Mouse (Mus musculus) embryonic facial prominence, embryonic 12.5 days (tissue): ENCODE measurements around the gene Elovl5. TPM values are rescaled to one million over a fixed set of nuclear protein-coding genes. Genes with fewer than 3 reads are reported as not detected.

Experiments
- ATAC-seq: fragments of 200-750 bp; cut with Nextera tagmentation; 2 replicates; pipeline ENCODE4 v1.8.0; 2017; ENCODE audit not compliant: insufficient number of reproducible peaks, insufficient read depth, low FRiP score, low TSS enrichment
- H3K27ac ChIP-seq: fragments of 300-500 bp; sonication (generic); 2 replicates; pipeline ENCODE4 v1.5.1; 2016; ENCODE audit warnings: mild to moderate bottlenecking
- H3K27me3 ChIP-seq: fragments of 300-500 bp; sonication (generic); 2 replicates; pipeline ENCODE4 v1.6.1; 2016; ENCODE audit warnings: mild to moderate bottlenecking, moderate library complexity
- H3K36me3 ChIP-seq: fragments of 300-500 bp; sonication (generic); 2 replicates; pipeline ENCODE4 v1.6.1; 2016; ENCODE audit warnings: mild to moderate bottlenecking
- H3K4me1 ChIP-seq: fragments of 300-500 bp; sonication (generic); 2 replicates; pipeline ENCODE4 v1.6.1; 2016
- H3K4me2 ChIP-seq: fragments of 300-500 bp; sonication (generic); replicated peaks from 2 replicates; pipeline ENCODE4 v1.6.1; 2016; ENCODE audit warnings: mild to moderate bottlenecking, moderate library complexity
- H3K4me3 ChIP-seq: fragments of 300-500 bp; sonication (generic); 2 replicates; pipeline ENCODE4 v1.5.1; 2016; ENCODE audit warnings: mild to moderate bottlenecking
- H3K9ac ChIP-seq: fragments of 300-500 bp; sonication (generic); 2 replicates; pipeline ENCODE4 v1.6.1; 2016; ENCODE audit warnings: mild to moderate bottlenecking, moderate library complexity
- H3K9me3 ChIP-seq: fragments of 300-500 bp; sonication (generic); 2 replicates; pipeline ENCODE4 v1.6.1; 2016; ENCODE audit warnings: mild to moderate bottlenecking, moderate library complexity
- WGBS: fragments of 180-500 bp; shearing (Covaris S2); methylation state at CpG from one replicate; pipeline ENCODE4 v1.1.7; 2016; 5-methylcytosine and 5-hydroxymethylcytosine counted together
- polyA plus RNA-seq: library from polyadenylated mRNA; unstranded; fragments of >200 nt; fragmentation: Nextera tagmentation; extraction: Ambion mirVana; gene quantifications from 2 replicates; pipeline ENCODE4 v1.2.1, GENCODE M21; 2016

Gene Elovl5
- polyA plus RNA-seq, 1 experiment from 2014 or later = 74.7 TPM

- H3K4me1 ChIP-seq = no peaks in the 10 kb centered on the region
- H3K27ac ChIP-seq = no peak overlapping the region
- H3K4me2 ChIP-seq = no peak overlapping the region
- H3K36me3 ChIP-seq = no peaks in the 10 kb centered on the region
- 59% methylated on average over 19 of the region's 19 CpGs for WGBS
- H3K9me3 ChIP-seq = no peaks in the 10 kb centered on the region
- H3K4me3 ChIP-seq = no peak overlapping the region
- no peaks in the 10 kb centered on the region for H3K27me3 ChIP-seq
- ATAC-seq = peak; percentile 80
- H3K9ac ChIP-seq = no peak overlapping the region
These were observed 89.2 kb downstream of the Elovl5 start for GRCm38 (mm10) chr9:78006209-78007001.

GRCm38 (mm10) chr9:78009382-78009781, 92.2 kb downstream of the Elovl5 start:
- no peaks in the 10 kb centered on the region for H3K4me1 ChIP-seq
- no peaks in the 10 kb centered on the region for H3K9me3 ChIP-seq
- WGBS = 90% methylated on average over 7 of the region's 7 CpGs
- H3K4me3 ChIP-seq = no peak overlapping the region
- no peaks in the 10 kb centered on the region for H3K36me3 ChIP-seq
- no peaks in the 10 kb centered on the region for H3K27me3 ChIP-seq
- no peak for ATAC-seq
- H3K9ac ChIP-seq = no peak overlapping the region
- no peak overlapping the region for H3K4me2 ChIP-seq
- no peak overlapping the region for H3K27ac ChIP-seq

- no peaks in the 10 kb centered on the region for H3K27me3 ChIP-seq
- H3K4me1 ChIP-seq = no peaks in the 10 kb centered on the region
- ATAC-seq = no peak
- H3K4me2 ChIP-seq = no peak overlapping the region
- no peak overlapping the region for H3K4me3 ChIP-seq
- H3K36me3 ChIP-seq = no peaks in the 10 kb centered on the region
- no peaks in the 10 kb centered on the region for H3K9me3 ChIP-seq
- H3K27ac ChIP-seq = no peak overlapping the region
- H3K9ac ChIP-seq = no peak overlapping the region
- 84% methylated on average over 5 of the region's 5 CpGs for WGBS
These were observed 93.0 kb downstream of the Elovl5 start for GRCm38 (mm10) chr9:78010187-78010586.

GRCm38 (mm10) chr9:78010707-78011106, 93.5 kb downstream of the Elovl5 start:
- Histone ChIP-seq H3K4me3 (no peak overlapping the region), H3K4me1 (no peaks in the 10 kb centered on the region), H3K9ac (no peak overlapping the region), H3K27ac (no peak overlapping the region), H3K27me3 (no peaks in the 10 kb centered on the region), H3K4me2 (no peak overlapping the region), H3K36me3 (no peaks in the 10 kb centered on the region), H3K9me3 (no peaks in the 10 kb centered on the region)
- 83% methylated on average over 10 of the region's 10 CpGs for WGBS
- ATAC-seq = no peak

GRCm38 (mm10) chr9:78012066-78012465, 94.9 kb downstream of the Elovl5 start:
- Histone ChIP-seq H3K4me3 (no peak overlapping the region), H3K9me3 (no peaks in the 10 kb centered on the region), H3K27me3 (no peaks in the 10 kb centered on the region), H3K27ac (no peak overlapping the region), H3K9ac (no peak overlapping the region), H3K4me1 (no peaks in the 10 kb centered on the region), H3K4me2 (no peak overlapping the region), H3K36me3 (no peaks in the 10 kb centered on the region)
- ATAC-seq = no peak
- 79% methylated on average over 4 of the region's 4 CpGs for WGBS

GRCm38 (mm10) chr9:78012681-78013080, 95.5 kb downstream of the Elovl5 start:
- Histone ChIP-seq H3K9me3 (no peaks in the 10 kb centered on the region), H3K4me3 (no peak overlapping the region), H3K4me2 (no peak overlapping the region), H3K27me3 (no peaks in the 10 kb centered on the region), H3K9ac (no peak overlapping the region), H3K4me1 (no peaks in the 10 kb centered on the region), H3K36me3 (no peaks in the 10 kb centered on the region), H3K27ac (no peak overlapping the region)
- no peak for ATAC-seq
- WGBS = 90% methylated on average over 5 of the region's 5 CpGs

- no peaks in the 10 kb centered on the region for H3K36me3 ChIP-seq
- H3K4me3 ChIP-seq = no peak overlapping the region
- no peaks in the 10 kb centered on the region for H3K9me3 ChIP-seq
- WGBS = 29% methylated on average over 1 of the region's 1 CpGs
- ATAC-seq = no peak
- no peaks in the 10 kb centered on the region for H3K27me3 ChIP-seq
- no peak overlapping the region for H3K9ac ChIP-seq
- H3K27ac ChIP-seq = no peak overlapping the region
- H3K4me1 ChIP-seq = no peaks in the 10 kb centered on the region
- no peak overlapping the region for H3K4me2 ChIP-seq
These were observed 96.6 kb downstream of the Elovl5 start for GRCm38 (mm10) chr9:78013813-78014212.

GRCm38 (mm10) chr9:78015816-78016215, 98.7 kb downstream of the Elovl5 start:
- Histone ChIP-seq H3K9ac (no peak overlapping the region), H3K4me3 (no peak overlapping the region), H3K27me3 (no peaks in the 10 kb centered on the region), H3K4me1 (no peaks in the 10 kb centered on the region), H3K27ac (no peak overlapping the region), H3K4me2 (no peak overlapping the region), H3K36me3 (no peaks in the 10 kb centered on the region), H3K9me3 (no peaks in the 10 kb centered on the region)
- ATAC-seq = no peak
- WGBS = 81% methylated on average over 7 of the region's 7 CpGs

- H3K27ac ChIP-seq = no peak overlapping the region
- H3K36me3 ChIP-seq = no peaks in the 10 kb centered on the region
- H3K4me1 ChIP-seq = peaks cover 4% of the 10 kb centered on the region; the same call in 1 of the 2 replicates
- H3K9ac ChIP-seq = no peak overlapping the region
- H3K4me3 ChIP-seq = no peak overlapping the region
- 57% methylated on average over 15 of the region's 15 CpGs for WGBS
- no peaks in the 10 kb centered on the region for H3K9me3 ChIP-seq
- H3K27me3 ChIP-seq = no peaks in the 10 kb centered on the region
- no peak overlapping the region for H3K4me2 ChIP-seq
- no peak for ATAC-seq
These were observed 99.1 kb downstream of the Elovl5 start for GRCm38 (mm10) chr9:78016288-78016687.

- no peak for ATAC-seq
- no peaks in the 10 kb centered on the region for H3K36me3 ChIP-seq
- no peak overlapping the region for H3K9ac ChIP-seq
- peaks cover 9% of the 10 kb centered on the region; the same call in 1 of the 2 replicates for H3K4me1 ChIP-seq
- no peaks in the 10 kb centered on the region for H3K27me3 ChIP-seq
- H3K9me3 ChIP-seq = no peaks in the 10 kb centered on the region
- no peak overlapping the region for H3K27ac ChIP-seq
- no peak overlapping the region for H3K4me2 ChIP-seq
- 29% methylated on average over 9 of the region's 9 CpGs for WGBS
- no peak overlapping the region for H3K4me3 ChIP-seq
These were observed 104.1 kb downstream of the Elovl5 start for GRCm38 (mm10) chr9:78021256-78021655.

- WGBS = 64% methylated on average over 8 of the region's 8 CpGs
- Histone ChIP-seq H3K27me3 (no peaks in the 10 kb centered on the region), H3K9me3 (no peaks in the 10 kb centered on the region), H3K27ac (no peak overlapping the region), H3K4me2 (no peak overlapping the region), H3K36me3 (no peaks in the 10 kb centered on the region), H3K4me1 (peaks cover 9% of the 10 kb centered on the region; the same call in 1 of the 2 replicates), H3K9ac (no peak overlapping the region), H3K4me3 (no peak overlapping the region)
- ATAC-seq = no peak
These were observed 105.2 kb downstream of the Elovl5 start for GRCm38 (mm10) chr9:78022187-78022945.

- no peak for ATAC-seq
- 17% methylated on average over 3 of the region's 3 CpGs for WGBS
- no peaks in the 10 kb centered on the region for H3K9me3 ChIP-seq
- no peak overlapping the region for H3K4me3 ChIP-seq
- H3K27me3 ChIP-seq = no peaks in the 10 kb centered on the region
- H3K27ac ChIP-seq = no peak overlapping the region
- no peak overlapping the region for H3K9ac ChIP-seq
- H3K36me3 ChIP-seq = no peaks in the 10 kb centered on the region
- peaks cover 9% of the 10 kb centered on the region; the same call in 1 of the 2 replicates for H3K4me1 ChIP-seq
- no peak overlapping the region for H3K4me2 ChIP-seq
These were observed 107.7 kb downstream of the Elovl5 start for GRCm38 (mm10) chr9:78024823-78025222.
